Mouse (Mus musculus) megakaryocyte progenitor cell, adult 5-6 weeks (primary cell): ENCODE measurements around the gene D430042O09Rik. TPM values are rescaled to one million over a fixed set of nuclear protein-coding genes. Genes with fewer than 3 reads are reported as not detected.

Experiments used
- ATAC-seq: replicated peaks from 2 replicates; pipeline ENCODE4 v1.8.0; 2016; ENCODE audit warnings: mild to moderate bottlenecking, moderate TSS enrichment, inconsistent platforms; ENCODE audit not compliant: poor library complexity
- total RNA-seq, 2 experiments: library from RNA; stranded (forward) in 1 of 2; stranded (reverse) in 1 of 2; fragments of 157-497, 149-512 nt in 1 of 2; fragments of 200-1000 nt in 1 of 2; gene quantifications; 2 replicates each; pipeline versions ENCODE4 v1.2.3 to v1.2.4; 2015 to 2017

The D430042O09Rik gene
- total RNA-seq, 2 experiments from 2014 or later, result 6.1 to 7.2 TPM

GRCm38 (mm10) chr7:125868570-125868969, 160.9 kb downstream of the D430042O09Rik start:
- no peak for ATAC-seq

- no peak for ATAC-seq
Observed at GRCm38 (mm10) chr7:125871404-125872201, 163.9 kb downstream of the D430042O09Rik start.

GRCm38 (mm10) chr7:125872202-125872580, 164.5 kb downstream of the D430042O09Rik start:
- no peak for ATAC-seq

- no peak for ATAC-seq
Observed at GRCm38 (mm10) chr7:125872874-125873273, 165.2 kb downstream of the D430042O09Rik start.

GRCm38 (mm10) chr7:125873971-125874495, 166.3 kb downstream of the D430042O09Rik start:
- no peak for ATAC-seq

- peak; percentile 73 for ATAC-seq
Observed at GRCm38 (mm10) chr7:125878040-125878439, 170.4 kb downstream of the D430042O09Rik start.

- ATAC-seq, result no peak
Observed at GRCm38 (mm10) chr7:125883232-125883631, 175.5 kb downstream of the D430042O09Rik start.

GRCm38 (mm10) chr7:125886116-125886680, 178.5 kb downstream of the D430042O09Rik start:
- no peak for ATAC-seq

- no peak for ATAC-seq
Observed at GRCm38 (mm10) chr7:125887124-125887523, 179.4 kb downstream of the D430042O09Rik start.

GRCm38 (mm10) chr7:125887761-125888160, 180.1 kb downstream of the D430042O09Rik start:
- no peak for ATAC-seq

- ATAC-seq, result no peak
Observed at GRCm38 (mm10) chr7:125888373-125888772, 180.7 kb downstream of the D430042O09Rik start.

- no peak for ATAC-seq
Observed at GRCm38 (mm10) chr7:125893621-125894020, 185.9 kb downstream of the D430042O09Rik start.

GRCm38 (mm10) chr7:125897059-125897458, 189.4 kb downstream of the D430042O09Rik start:
- no peak for ATAC-seq

GRCm38 (mm10) chr7:125899036-125899435, 191.3 kb downstream of the D430042O09Rik start:
- peak; percentile 54 for ATAC-seq

- no peak for ATAC-seq
Observed at GRCm38 (mm10) chr7:125899916-125900315, 192.2 kb downstream of the D430042O09Rik start.

- ATAC-seq, result no peak
Observed at GRCm38 (mm10) chr7:125900386-125901161, 192.9 kb downstream of the D430042O09Rik start.

GRCm38 (mm10) chr7:125920801-125921200, 213.1 kb downstream of the D430042O09Rik start:
- ATAC-seq, result no peak

GRCm38 (mm10) chr7:125924044-125924443, 216.4 kb downstream of the D430042O09Rik start:
- no peak for ATAC-seq
